Mouse (Mus musculus): ENCODE measurements around the gene Prpf18.

DNA sequence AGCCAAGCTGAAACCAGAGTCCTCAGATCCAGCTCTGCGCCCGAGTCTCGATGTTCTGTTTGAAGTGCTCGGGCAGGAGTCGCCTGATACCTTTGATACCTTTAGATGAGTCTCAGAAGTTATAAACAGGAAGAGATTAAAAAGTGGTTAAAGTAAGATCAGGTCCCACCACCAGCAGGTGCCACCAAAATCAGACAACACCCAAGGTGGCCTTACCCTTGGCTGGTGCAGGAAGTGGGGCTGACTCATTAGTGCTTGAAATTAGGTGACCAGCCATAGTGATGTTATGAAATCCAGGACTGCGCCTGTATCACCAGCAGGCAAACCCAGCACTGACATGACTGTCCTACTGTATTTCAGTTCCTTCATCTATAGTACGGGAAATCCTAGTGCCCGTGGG, 17.8 kb upstream of the Prpf18 start:
- TF ChIP-seq CTCF (IDR thresholded peaks at IDR 0.05; ENCODE audit: low read depth): no peak
- TF ChIP-seq EP300 (IDR thresholded peaks at IDR 0.05; ENCODE audit: low read depth): no peak

Data from heart, postnatal 0 days (tissue).